Mouse (Mus musculus): Measurements from ENCODE around the gene 4933412E24Rik.

Gene 4933412E24Rik

GRCm38 (mm10) chr15:60016513-60016912, at the start of gene 4933412E24Rik:
TSS of gene 4933412E24Rik (minus strand) at chr15:60016613.
- no peak for DNase-seq (ENCODE audit: low spot score)

- no peak for DNase-seq (ENCODE audit: low spot score)
Observed at GRCm38 (mm10) chr15:60030728-60031127, 14.3 kb upstream of the 4933412E24Rik start.

GRCm38 (mm10) chr15:60021256-60021655, 4.8 kb upstream of the 4933412E24Rik start:
- no peak for DNase-seq (ENCODE audit: low spot score)

- no peak for DNase-seq (ENCODE audit: low spot score)
Observed at GRCm38 (mm10) chr15:60010199-60010598, 6.2 kb downstream of the 4933412E24Rik start.

- DNase-seq (ENCODE audit: low spot score) = no peak
Observed at GRCm38 (mm10) chr15:60009610-60010009, 6.8 kb downstream of the 4933412E24Rik start.

- DNase-seq (ENCODE audit: low spot score) = peak; percentile 38
Observed at GRCm38 (mm10) chr15:59983777-59984176, 32.6 kb downstream of the 4933412E24Rik start.

GRCm38 (mm10) chr15:59975310-59975709, 41.1 kb downstream of the 4933412E24Rik start:
- DNase-seq (ENCODE audit: low spot score) = peak; percentile 48

GRCm38 (mm10) chr15:59974584-59974983, 41.8 kb downstream of the 4933412E24Rik start:
- peak; percentile 42 for DNase-seq (ENCODE audit: low spot score)

- DNase-seq (ENCODE audit: low spot score) = no peak
Observed at GRCm38 (mm10) chr15:59973651-59974519, 42.5 kb downstream of the 4933412E24Rik start.

Data from embryo, embryonic 10.5 days (tissue).